Mouse (Mus musculus) midbrain, embryonic 16.5 days (tissue): ENCODE measurements around the gene Ccl3. TPM values are rescaled to one million over a fixed set of nuclear protein-coding genes. Genes with fewer than 3 reads are reported as not detected.

Experiments
- polyA plus RNA-seq: library from polyadenylated mRNA; unstranded; fragments of >200 nt; fragmentation: Nextera tagmentation; extraction: Ambion mirVana; gene quantifications from 2 replicates; pipeline ENCODE4 v1.2.1, GENCODE M21; 2015

Ccl3 gene
- polyA plus RNA-seq, 1 experiment from 2014 or later, result 0.75 TPM

Other genes with a start within 250 kb of the Ccl3 start
- gene Rasl10b, start 240.2 kb downstream of the Ccl3 start, polyA plus RNA-seq, result 32.9 and 38.2 TPM in 2 replicates
- gene Gas2l2, start 219.9 kb downstream of the Ccl3 start, polyA plus RNA-seq, result 0.44 and 0.61 TPM in 2 replicates
- 0.57 and 0.64 TPM in 2 replicates for gene 1700020L24Rik, start 211.7 kb downstream of the Ccl3 start, polyA plus RNA-seq
- gene Mmp28, start 186.3 kb downstream of the Ccl3 start, polyA plus RNA-seq, result 2.6 and 2.7 TPM in 2 replicates
- gene Taf15, start 176.3 kb downstream of the Ccl3 start, polyA plus RNA-seq, result 10.9 and 13.0 TPM in 2 replicates
- not detected in 2 replicates for gene Heatr9, start 127.2 kb downstream of the Ccl3 start, polyA plus RNA-seq
- gene Ccl5, start 118.8 kb downstream of the Ccl3 start, polyA plus RNA-seq, result not detected in 2 replicates
- 1.1 and 1.5 TPM in 2 replicates for gene Ccl9, start 70.7 kb downstream of the Ccl3 start, polyA plus RNA-seq
- gene Ccl6, start 56.3 kb downstream of the Ccl3 start, polyA plus RNA-seq, result 0.88 and 2.0 TPM in 2 replicates
- not detected in 2 replicates for gene Rpl9-ps1, start 3.7 kb downstream of the Ccl3 start, polyA plus RNA-seq
- 0.30 and 0.57 TPM in 2 replicates for gene Ccl4, start 13.2 kb upstream of the Ccl3 start, polyA plus RNA-seq
- gene Wfdc17, start 54.6 kb upstream of the Ccl3 start, polyA plus RNA-seq, result not detected in 2 replicates
- gene Wfdc18, start 59.7 kb upstream of the Ccl3 start, polyA plus RNA-seq, result not detected in 2 replicates
- gene Wfdc21, start 97.6 kb upstream of the Ccl3 start, polyA plus RNA-seq, result not detected in 2 replicates
- 32.2 and 37.6 TPM in 2 replicates for gene Heatr6, start 104.3 kb upstream of the Ccl3 start, polyA plus RNA-seq
- gene Hnf1b, start 200.7 kb upstream of the Ccl3 start, polyA plus RNA-seq, result 0.13 TPM in 1 of 2 replicates, not detected in the other